In genomic region chr14:105426597-105427334, GRCm38 (mm10) we compare ENCODE assay signal across 9 mouse cellular contexts.
DNase-seq lines count a peak whose midpoint lies in the region; ATAC-seq and TF ChIP-seq lines count a peak whose summit lies in the region.
"Had no signal": no experiment of that assay in that cellular context is flagged by ENCODE, and none has a peak within 500 bp of the region (broad histone marks: within the 10 kb centered on the region; RNA-seq: fewer than 3 reads in every experiment).

No protein-coding gene starts in this region.

- no peak for TF ChIP-seq POLR2A in kidney, adult 2 months (IDR thresholded peaks at IDR 0.05; ENCODE audit: low read depth, low read length)

- no peaks in the 10 kb centered on the region for H3K27me3 ChIP-seq in kidney, embryonic 15.5 days
- no peaks in the 10 kb centered on the region for H3K27me3 ChIP-seq in kidney, adult 2 months (replicated peaks; ENCODE audit: control insufficient read depth, insufficient read depth, low read length)
- no peaks in the 10 kb centered on the region for H3K27me3 ChIP-seq in intestine, embryonic 14.5 days (replicated peaks; ENCODE audit: control insufficient read depth, insufficient read depth, low read length)

- peak overlapping the region; percentile 56 for H3K4me2 ChIP-seq in kidney, embryonic 15.5 days
- H3K4me2 ChIP-seq in intestine, embryonic 14.5 days (ENCODE audit: low read length), result peak overlapping the region; percentile 14; the same call in 1 of the 2 replicates

- no peak for TF ChIP-seq CTCF in kidney, adult 2 months (conservative IDR thresholded peaks at IDR 0.05; ENCODE audit: insufficient read depth, insufficient read length, low read depth, low read length)

- H3K36me3 ChIP-seq in kidney, embryonic 15.5 days, result no peaks in the 10 kb centered on the region
- no peaks in the 10 kb centered on the region for H3K36me3 ChIP-seq in kidney, adult 2 months (ENCODE audit: control insufficient read depth, insufficient read depth, low read length)
- no peaks in the 10 kb centered on the region for H3K36me3 ChIP-seq in intestine, embryonic 14.5 days (ENCODE audit: control insufficient read depth, insufficient read depth, low read length)
- H3K36me3 ChIP-seq: G1E had no signal

- DNase-seq in kidney, adult 2 months, result no peak
- peak; percentile 4 for DNase-seq in retina, postnatal 1 day
- DNase-seq in retina, embryonic 14.5 days (ENCODE audit: low spot score), result no peak
- DNase-seq in intestine, embryonic 14.5 days (ENCODE audit: low spot score), result peak; percentile 54
- peak; percentile 8 for DNase-seq in right cerebral cortex, postnatal 25 days
- DNase-seq in adrenal gland, postnatal 10 days, result no peak

- ATAC-seq in kidney, embryonic 15.5 days (replicated peaks; ENCODE audit: low FRiP score), result no peak
- peak; percentile 56 for ATAC-seq in intestine, embryonic 14.5 days (replicated peaks; ENCODE audit: low FRiP score, low TSS enrichment, low read depth)

- no peak overlapping the region for H3K9ac ChIP-seq in kidney, embryonic 15.5 days
- no peak overlapping the region for H3K9ac ChIP-seq in intestine, embryonic 14.5 days (ENCODE audit: low read length)
- H3K9ac ChIP-seq: liver, embryonic 14.5 days had no signal

- no peaks in the 10 kb centered on the region for H3K9me3 ChIP-seq in kidney, embryonic 15.5 days (replicated peaks)
- no peaks in the 10 kb centered on the region for H3K9me3 ChIP-seq in intestine, embryonic 14.5 days (ENCODE audit: control insufficient read depth, low read length)

- H3K4me1 ChIP-seq in kidney, embryonic 15.5 days, result peaks cover 21% of the 10 kb centered on the region
- no peaks in the 10 kb centered on the region for H3K4me1 ChIP-seq in kidney, adult 2 months (ENCODE audit: control insufficient read depth, insufficient read depth, low read length)
- 0 out of 2 replicates have a peak, but pooled peaks cover 2% of the 10 kb centered on the region for H3K4me1 ChIP-seq in intestine, embryonic 14.5 days (replicated peaks; ENCODE audit: control insufficient read depth, insufficient read depth, low read length)

- 45% methylated on average over 19 of the region's 19 CpGs for WGBS in kidney, embryonic 15.5 days
- 62% methylated on average over 19 of the region's 19 CpGs for WGBS in kidney, adult 2 months
- WGBS in intestine, embryonic 14.5 days, result 54% methylated on average over 19 of the region's 19 CpGs

- H3K4me3 ChIP-seq in kidney, embryonic 15.5 days (replicated peaks), result peak overlapping the region; percentile 27; the same call in 1 of the 2 replicates
- no peak overlapping the region for H3K4me3 ChIP-seq in kidney, adult 2 months (ENCODE audit: insufficient read depth, low read depth, low read length)
- no peak overlapping the region for H3K4me3 ChIP-seq in intestine, embryonic 14.5 days (ENCODE audit: low read depth, low read length)

- peak overlapping the region; percentile 74; the same call in 1 of the 2 replicates for H3K27ac ChIP-seq in kidney, embryonic 15.5 days
- no peak overlapping the region for H3K27ac ChIP-seq in kidney, adult 2 months (ENCODE audit: insufficient read depth, low read depth, low read length)
- peak overlapping the region; percentile 36; the same call in 1 of the 2 replicates for H3K27ac ChIP-seq in intestine, embryonic 14.5 days (ENCODE audit: low read depth)
- H3K27ac ChIP-seq: liver, embryonic 14.5 days had no signal

Comparison
In these comparisons a context has a peak if more than half of its experiments do, and no peak if none do; other contexts are left out.
1. DNase-seq: peak in retina, postnatal 1 day (single experiment), intestine, embryonic 14.5 days (single experiment) and right cerebral cortex, postnatal 25 days (single experiment); none in kidney, adult 2 months (single experiment), retina, embryonic 14.5 days (single experiment) and adrenal gland, postnatal 10 days (single experiment).